Comparison of ENCODE assay signal across 24 mouse cellular contexts in genomic region chr6:122435270-122435669, GRCm38 (mm10).
"Had no signal": no experiment of that assay in that cellular context is flagged by ENCODE, and none has a peak within 500 bp of the region (broad histone marks: within the 10 kb centered on the region; RNA-seq: fewer than 3 reads in every experiment).

No protein-coding gene starts in this region.

- H3K27ac ChIP-seq: heart, embryonic 10.5 days; hindbrain, embryonic 13.5 days; hindbrain, embryonic 15.5 days; hindbrain, postnatal 0 days; kidney, embryonic 15.5 days; kidney, postnatal 0 days; layer of hippocampus, adult 2 months; left cerebral cortex, adult 2 months; limb, embryonic 10.5 days; limb, embryonic 12.5 days; liver, embryonic 13.5 days had no signal

- ATAC-seq: hindbrain, postnatal 0 days; intestine, embryonic 16.5 days had no signal

- H3K4me1 ChIP-seq: heart, embryonic 10.5 days; heart, embryonic 12.5 days; hindbrain, embryonic 13.5 days; hindbrain, embryonic 15.5 days; kidney, embryonic 15.5 days; limb, embryonic 10.5 days; limb, embryonic 12.5 days; liver, embryonic 13.5 days had no signal

- H3K36me3 ChIP-seq: heart, embryonic 10.5 days; heart, embryonic 12.5 days; hindbrain, embryonic 13.5 days; hindbrain, embryonic 15.5 days; kidney, embryonic 15.5 days; limb, embryonic 10.5 days; limb, embryonic 12.5 days; liver, embryonic 13.5 days had no signal

- H3K9ac ChIP-seq: heart, embryonic 12.5 days; hindbrain, embryonic 13.5 days; hindbrain, embryonic 15.5 days; kidney, embryonic 15.5 days; limb, embryonic 12.5 days; liver, embryonic 13.5 days had no signal

- H3K9me3 ChIP-seq: heart, embryonic 10.5 days; heart, embryonic 12.5 days; hindbrain, embryonic 13.5 days; hindbrain, embryonic 15.5 days; kidney, embryonic 15.5 days; limb, embryonic 10.5 days; limb, embryonic 12.5 days; liver, embryonic 13.5 days had no signal

- DNase-seq: gastrocnemius, postnatal 14 days; gastrocnemius, postnatal 36 days; heart, adult 18-20 months; heart, postnatal 10 days; kidney, adult 11 months; kidney, adult 2 months; kidney, adult 9 months; kidney, postnatal 14 days; kidney, postnatal 36 days; layer of hippocampus, adult 9-11 months; liver; liver, embryonic 13.5 days had no signal

- H3K4me3 ChIP-seq: heart, embryonic 10.5 days; heart, embryonic 12.5 days; hindbrain, embryonic 13.5 days; hindbrain, embryonic 15.5 days; kidney, embryonic 15.5 days; layer of hippocampus, adult 2 months; left cerebral cortex, adult 2 months; limb, embryonic 10.5 days; limb, embryonic 12.5 days; liver, embryonic 13.5 days had no signal
